Mouse (Mus musculus): ENCODE measurements around the gene Fam117a. TPM values are rescaled to one million over a fixed set of nuclear protein-coding genes. Genes with fewer than 3 reads are reported as not detected.
A peak's percentile ranks its signal among the peaks of the same experiment; 100 is the strongest.

Fam117a gene
- polyA plus RNA-seq, 1 experiment from 2014 or later = 10.7 TPM

- Histone ChIP-seq H3K4me1 (peaks cover 25% of the 10 kb centered on the region), H3K9me3 (no peaks in the 10 kb centered on the region), H3K27ac (peak overlapping the region; percentile 93), H3K36me3 (no peaks in the 10 kb centered on the region), H3K4me3 (peak overlapping the region; percentile 96), H3K27me3 (ENCODE audit: insufficient read depth, poor library complexity, severe bottlenecking) (0 out of 2 replicates have a peak, but pooled peaks cover 3% of the 10 kb centered on the region)
- WGBS = under 1% methylated on average over 50 of the region's 50 CpGs
- peak; percentile 88 for DNase-seq (ENCODE audit: low spot score)
These were observed 453 bp downstream of the Fam117a start for GRCm38 (mm10) chr11:95337129-95337813.

- peak overlapping the region; percentile 93 for H3K27ac ChIP-seq
- peak overlapping the region; percentile 96 for H3K4me3 ChIP-seq
- peaks cover 25% of the 10 kb centered on the region for H3K4me1 ChIP-seq
- DNase-seq (ENCODE audit: low spot score) = no peak
- no peaks in the 10 kb centered on the region for H3K36me3 ChIP-seq
- H3K9me3 ChIP-seq = no peaks in the 10 kb centered on the region
- 25% methylated on average over 9 of the region's 9 CpGs for WGBS
- H3K27me3 ChIP-seq (ENCODE audit: insufficient read depth, poor library complexity, severe bottlenecking) = 0 out of 2 replicates have a peak, but pooled peaks cover 3% of the 10 kb centered on the region
These were observed 1.1 kb downstream of the Fam117a start for GRCm38 (mm10) chr11:95337846-95338342.

DNA sequence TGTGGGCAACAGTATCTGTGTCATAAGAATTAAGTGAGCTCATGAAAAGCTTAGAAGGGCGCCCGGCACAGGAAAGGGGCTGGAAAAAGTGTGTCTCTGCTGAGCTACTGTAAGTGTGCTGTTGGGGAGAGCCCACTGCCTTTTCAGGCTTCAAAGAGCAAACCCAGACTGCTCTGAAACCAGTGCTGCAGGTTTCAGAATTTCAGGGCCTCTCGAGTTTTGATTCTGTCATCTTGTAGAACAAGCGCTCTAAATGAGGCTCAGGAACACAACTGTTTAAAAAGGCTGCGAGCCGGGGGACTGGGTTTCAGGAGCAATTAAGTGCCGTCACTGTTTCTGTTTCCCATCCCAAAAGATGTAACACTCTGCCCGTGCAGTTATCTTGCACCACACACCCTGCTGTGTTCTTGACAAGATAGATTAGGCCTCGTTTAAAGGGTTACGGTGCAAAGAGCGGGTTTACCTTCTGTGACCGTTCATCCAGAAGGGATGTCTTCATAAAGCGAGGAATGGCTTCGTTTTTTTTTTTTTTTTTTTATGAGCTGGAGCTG is 2.7 kb downstream of the Fam117a start:
- H3K4me1 ChIP-seq = peaks cover 35% of the 10 kb centered on the region
- DNase-seq (ENCODE audit: low spot score) = peak; percentile 92
- peak overlapping the region; percentile 96 for H3K4me3 ChIP-seq
- H3K36me3 ChIP-seq = no peaks in the 10 kb centered on the region
- H3K27ac ChIP-seq = peak overlapping the region; percentile 64
- WGBS = 8% methylated on average over 14 of the region's 14 CpGs
- no peaks in the 10 kb centered on the region for H3K27me3 ChIP-seq (ENCODE audit: insufficient read depth, poor library complexity, severe bottlenecking)
- no peaks in the 10 kb centered on the region for H3K9me3 ChIP-seq

GRCm38 (mm10) chr11:95340259-95340658 is 3.4 kb downstream of the Fam117a start:
- no peak for DNase-seq (ENCODE audit: low spot score)
- WGBS = 64% methylated on average over 1 of the region's 1 CpGs
- Histone ChIP-seq H3K27me3 (ENCODE audit: insufficient read depth, poor library complexity, severe bottlenecking) (no peaks in the 10 kb centered on the region), H3K9me3 (no peaks in the 10 kb centered on the region), H3K36me3 (no peaks in the 10 kb centered on the region), H3K4me1 (peaks cover 40% of the 10 kb centered on the region), H3K27ac (0 out of 2 replicates have a peak overlapping the region, but pooled peaks have one; percentile 64), H3K4me3 (peak overlapping the region; percentile 96; the same call in 1 of the 2 replicates)

DNA sequence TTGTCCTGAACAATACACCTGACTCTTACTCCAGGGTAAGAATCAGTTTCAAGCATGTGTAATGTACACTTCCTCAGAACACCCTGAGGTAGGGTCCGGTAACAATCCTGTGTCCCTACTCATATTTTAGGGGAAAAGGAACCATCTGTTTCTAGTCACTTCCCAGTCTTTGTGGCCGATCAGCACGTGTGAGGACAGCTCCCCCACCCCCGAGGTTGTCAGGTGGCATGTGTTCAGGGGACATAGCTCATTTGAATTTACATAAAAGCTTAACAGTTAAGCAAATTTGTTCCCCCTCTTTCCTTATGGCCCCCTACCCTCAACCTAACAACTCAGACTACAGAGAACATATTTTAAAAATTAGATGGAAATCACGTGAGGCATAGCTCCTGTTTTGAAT is 3.8 kb downstream of the Fam117a start:
- Histone ChIP-seq H3K27me3 (ENCODE audit: insufficient read depth, poor library complexity, severe bottlenecking) (no peaks in the 10 kb centered on the region), H3K27ac (no peak overlapping the region; the same call in 1 of the 2 replicates), H3K4me1 (peaks cover 41% of the 10 kb centered on the region), H3K4me3 (peak overlapping the region; percentile 96; the same call in 1 of the 2 replicates), H3K9me3 (no peaks in the 10 kb centered on the region), H3K36me3 (no peaks in the 10 kb centered on the region)
- no peak for DNase-seq (ENCODE audit: low spot score)
- 61% methylated on average over 5 of the region's 5 CpGs for WGBS

- Histone ChIP-seq H3K4me3 (no peak overlapping the region), H3K4me1 (peaks cover 33% of the 10 kb centered on the region), H3K27me3 (ENCODE audit: insufficient read depth, poor library complexity, severe bottlenecking) (no peaks in the 10 kb centered on the region), H3K9me3 (no peaks in the 10 kb centered on the region), H3K36me3 (peaks cover 13% of the 10 kb centered on the region), H3K27ac (no peak overlapping the region)
- DNase-seq (ENCODE audit: low spot score) = no peak
- whole genome bisulfite sequencing = 69% methylated on average over 4 of the region's 4 CpGs
These were observed 6.4 kb downstream of the Fam117a start for GRCm38 (mm10) chr11:95343180-95343579.

DNA sequence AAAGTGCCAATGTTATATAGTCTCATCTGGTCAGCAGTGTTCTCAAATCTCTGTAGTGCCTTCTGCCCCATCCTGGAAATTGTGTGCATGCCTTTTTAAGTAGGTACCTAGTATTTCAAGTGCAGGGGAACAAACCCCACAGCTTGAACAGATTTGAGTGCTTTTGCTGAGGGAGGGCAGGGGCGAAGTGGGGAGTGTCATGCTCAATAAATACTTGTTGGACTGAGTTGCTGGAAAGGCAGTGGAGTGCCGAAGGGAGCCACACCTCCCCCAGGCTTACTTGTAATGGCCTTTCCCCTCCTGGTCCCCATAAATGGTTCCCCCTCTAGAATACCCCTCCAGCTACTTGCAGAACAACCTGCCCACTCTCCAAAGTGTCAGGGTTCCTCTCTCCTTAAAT is 7.4 kb downstream of the Fam117a start:
- peaks cover 21% of the 10 kb centered on the region for H3K36me3 ChIP-seq
- H3K27me3 ChIP-seq (ENCODE audit: insufficient read depth, poor library complexity, severe bottlenecking) = no peaks in the 10 kb centered on the region
- no peak overlapping the region for H3K27ac ChIP-seq
- H3K9me3 ChIP-seq = no peaks in the 10 kb centered on the region
- H3K4me3 ChIP-seq = no peak overlapping the region
- peaks cover 24% of the 10 kb centered on the region for H3K4me1 ChIP-seq
- WGBS = 86% methylated on average over 2 of the region's 2 CpGs
- DNase-seq (ENCODE audit: low spot score) = no peak

DNA sequence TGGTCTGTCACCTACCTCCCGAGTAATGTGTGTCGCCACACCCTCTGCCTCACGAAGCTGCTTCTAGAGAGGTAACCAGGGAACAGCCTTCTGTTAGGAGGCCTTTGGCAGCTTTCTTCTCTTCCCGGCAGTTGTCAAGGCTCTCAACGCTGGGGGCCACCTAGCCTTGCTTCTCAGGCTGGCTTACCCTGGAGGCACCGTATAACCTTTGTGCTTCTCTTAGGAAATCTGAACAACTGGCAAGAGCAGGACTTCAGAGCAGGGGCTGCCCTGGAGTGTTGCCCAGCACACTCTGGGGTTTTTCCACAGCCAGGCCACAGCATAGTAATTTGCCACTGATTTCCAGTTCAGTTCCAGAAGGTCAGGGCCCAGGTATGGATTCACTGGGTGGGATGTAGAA is 13.5 kb downstream of the Fam117a start:
- Histone ChIP-seq H3K4me1 (peaks cover 7% of the 10 kb centered on the region), H3K27me3 (ENCODE audit: insufficient read depth, poor library complexity, severe bottlenecking) (no peaks in the 10 kb centered on the region), H3K36me3 (peaks cover 21% of the 10 kb centered on the region), H3K9me3 (no peaks in the 10 kb centered on the region), H3K4me3 (no peak overlapping the region), H3K27ac (no peak overlapping the region)
- no peak for DNase-seq (ENCODE audit: low spot score)
- WGBS = 62% methylated on average over 6 of the region's 6 CpGs

DNA sequence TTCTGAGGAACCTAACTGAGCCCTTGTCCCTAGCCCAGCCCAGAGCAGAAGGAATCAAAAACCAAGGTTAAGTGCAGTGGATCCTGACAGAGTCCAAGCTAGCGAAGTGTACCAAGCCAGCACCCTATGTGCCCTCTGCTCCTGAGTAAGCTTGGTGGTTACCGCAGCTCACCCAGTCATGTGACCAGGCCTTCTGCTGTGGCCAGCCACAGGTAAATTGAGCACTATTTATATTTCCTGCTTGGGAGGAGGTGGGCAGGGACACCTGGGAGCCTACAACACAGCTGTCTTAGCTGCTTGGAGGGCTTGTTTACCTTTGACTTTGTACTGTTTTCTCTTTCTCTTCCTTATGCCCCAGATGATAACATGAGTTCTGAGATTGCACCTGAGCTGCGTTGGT is 14.1 kb downstream of the Fam117a start:
- Histone ChIP-seq H3K4me3 (no peak overlapping the region), H3K27ac (no peak overlapping the region), H3K27me3 (ENCODE audit: insufficient read depth, poor library complexity, severe bottlenecking) (no peaks in the 10 kb centered on the region), H3K36me3 (peaks cover 21% of the 10 kb centered on the region), H3K4me1 (peaks cover 10% of the 10 kb centered on the region), H3K9me3 (no peaks in the 10 kb centered on the region)
- DNase-seq (ENCODE audit: low spot score) = no peak
- 82% methylated on average over 3 of the region's 3 CpGs for WGBS

DNA sequence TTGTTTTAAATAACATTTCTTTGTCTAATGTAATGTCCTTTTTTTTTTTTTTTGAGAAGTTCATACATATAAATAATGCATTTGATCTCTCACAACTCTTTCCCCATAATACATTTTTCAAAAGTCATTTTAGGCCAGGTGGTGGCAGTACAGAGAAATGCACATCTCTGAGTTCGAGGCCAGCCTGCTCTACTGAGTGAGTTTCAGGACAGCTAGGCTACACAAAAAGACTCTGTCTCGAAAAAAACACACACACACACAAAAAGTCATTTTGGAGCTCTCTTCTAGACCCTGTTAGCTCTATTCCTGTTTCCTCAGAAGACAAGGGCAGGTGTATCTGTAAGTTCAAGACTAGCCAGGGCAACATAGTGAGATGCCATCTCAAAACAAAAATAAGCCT is 15.9 kb downstream of the Fam117a start:
- no peak for DNase-seq (ENCODE audit: low spot score)
- no peaks in the 10 kb centered on the region for H3K9me3 ChIP-seq
- H3K36me3 ChIP-seq = peaks cover 12% of the 10 kb centered on the region
- 86% methylated on average over 2 of the region's 2 CpGs for WGBS
- peaks cover 18% of the 10 kb centered on the region for H3K4me1 ChIP-seq
- no peak overlapping the region for H3K27ac ChIP-seq
- no peaks in the 10 kb centered on the region for H3K27me3 ChIP-seq (ENCODE audit: insufficient read depth, poor library complexity, severe bottlenecking)
- H3K4me3 ChIP-seq = no peak overlapping the region

GRCm38 (mm10) chr11:95353226-95353625 is 16.4 kb downstream of the Fam117a start:
- DNase-seq (ENCODE audit: low spot score) = no peak
- Histone ChIP-seq H3K4me1 (peaks cover 18% of the 10 kb centered on the region), H3K27me3 (ENCODE audit: insufficient read depth, poor library complexity, severe bottlenecking) (no peaks in the 10 kb centered on the region), H3K36me3 (peaks cover 8% of the 10 kb centered on the region), H3K4me3 (no peak overlapping the region), H3K9me3 (no peaks in the 10 kb centered on the region), H3K27ac (no peak overlapping the region)
- WGBS = 80% methylated on average over 9 of the region's 9 CpGs

GRCm38 (mm10) chr11:95354228-95354944 is 17.6 kb downstream of the Fam117a start:
- 93% methylated on average over 14 of the region's 14 CpGs for WGBS
- Histone ChIP-seq H3K36me3 (no peaks in the 10 kb centered on the region), H3K4me3 (no peak overlapping the region), H3K27me3 (ENCODE audit: insufficient read depth, poor library complexity, severe bottlenecking) (no peaks in the 10 kb centered on the region), H3K4me1 (peaks cover 18% of the 10 kb centered on the region), H3K27ac (no peak overlapping the region), H3K9me3 (no peaks in the 10 kb centered on the region)
- no peak for DNase-seq (ENCODE audit: low spot score)
